Mouse (Mus musculus): ENCODE data around the gene Ctsd.
"Not testable (repeated sequence)": the region's sequence is repeated elsewhere in the genome, so short reads cannot be mapped to it uniquely, and the experiment has no call there.

The Ctsd gene

GRCm38 (mm10) chr7:142387419-142388148, at the start of gene Ctsd:
Gene Ctsd, minus strand, starts transcription at chr7:142388038.
- DNase-seq (ENCODE audit: low spot score): peak; percentile 97

- no peak for DNase-seq (ENCODE audit: low spot score)
Measured at GRCm38 (mm10) chr7:142437324-142437723, 49.5 kb upstream of the Ctsd start.

DNA sequence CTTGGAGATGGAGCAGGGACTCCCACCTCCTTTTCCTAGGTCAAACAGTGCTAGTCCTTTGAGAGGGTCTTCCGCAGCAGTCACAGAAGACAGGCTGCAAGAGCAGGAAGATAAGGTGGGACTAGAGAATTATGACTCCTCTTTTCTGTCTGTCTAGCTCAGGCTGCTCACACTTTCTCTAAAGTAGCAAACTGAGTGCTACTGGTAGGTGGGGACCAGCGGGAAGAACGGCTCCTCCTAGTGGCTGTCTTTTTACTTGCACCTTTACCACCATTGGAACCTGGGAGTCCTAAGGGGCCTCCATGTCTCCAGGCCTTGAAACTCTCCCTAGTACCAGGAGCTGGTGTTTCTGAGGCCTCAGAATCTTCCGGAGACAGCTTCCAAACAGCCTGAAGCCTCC, 47.7 kb upstream of the Ctsd start:
- DNase-seq (ENCODE audit: low spot score): peak; percentile 42

DNA sequence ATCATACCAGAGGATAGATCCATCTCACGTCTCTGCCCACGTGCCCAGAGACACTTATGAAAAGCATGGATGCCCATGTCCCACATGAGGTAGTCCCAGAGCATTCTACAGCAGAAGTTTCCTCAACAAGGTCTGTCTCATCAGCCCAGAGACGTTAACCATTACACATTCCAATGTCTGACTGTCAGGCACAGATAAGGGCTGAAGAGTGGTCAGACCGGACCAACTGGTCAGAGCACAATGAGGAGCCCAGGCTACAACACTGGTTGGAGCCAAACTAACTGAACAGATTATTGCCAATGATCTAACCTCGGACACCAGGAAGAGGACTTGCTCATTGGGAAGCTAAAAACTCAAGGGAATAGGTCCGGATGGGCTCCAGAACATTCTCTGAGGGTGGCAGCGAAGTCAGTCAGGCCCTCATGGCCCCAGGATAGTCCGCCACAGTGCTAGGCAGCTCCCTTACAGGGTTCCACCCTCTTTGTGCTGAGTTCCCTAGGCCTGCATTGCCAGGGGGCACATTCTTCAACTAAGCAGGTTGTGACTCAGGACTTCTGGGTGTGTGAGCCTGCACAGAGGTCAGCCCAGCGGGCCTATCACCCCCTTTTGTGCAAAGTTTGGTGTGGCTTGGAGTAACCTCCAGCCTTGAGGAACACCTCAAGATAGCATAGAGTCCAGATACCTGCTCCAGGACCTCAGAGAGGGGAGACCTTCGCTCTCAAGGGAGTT, 46.5 kb upstream of the Ctsd start, which contains the start of gene Syt8:
Gene Syt8, plus strand, starts transcription at position 714 of the 729 bp plus-strand sequence.
- no peak for DNase-seq (ENCODE audit: low spot score)

- no peak for DNase-seq (ENCODE audit: low spot score)
Measured at GRCm38 (mm10) chr7:142433623-142434022, 45.8 kb upstream of the Ctsd start.

- DNase-seq (ENCODE audit: low spot score): no peak
Measured at GRCm38 (mm10) chr7:142431106-142431505, 43.3 kb upstream of the Ctsd start.

- no peak for DNase-seq (ENCODE audit: low spot score)
Measured at GRCm38 (mm10) chr7:142430160-142430678, 42.4 kb upstream of the Ctsd start.

- no peak for DNase-seq (ENCODE audit: low spot score)
Measured at GRCm38 (mm10) chr7:142428213-142428612, 40.4 kb upstream of the Ctsd start.

- no peak for DNase-seq (ENCODE audit: low spot score)
Measured at GRCm38 (mm10) chr7:142425641-142426213, 37.9 kb upstream of the Ctsd start.

- DNase-seq (ENCODE audit: low spot score): no peak
Measured at GRCm38 (mm10) chr7:142421826-142422225, 34.0 kb upstream of the Ctsd start.

DNA sequence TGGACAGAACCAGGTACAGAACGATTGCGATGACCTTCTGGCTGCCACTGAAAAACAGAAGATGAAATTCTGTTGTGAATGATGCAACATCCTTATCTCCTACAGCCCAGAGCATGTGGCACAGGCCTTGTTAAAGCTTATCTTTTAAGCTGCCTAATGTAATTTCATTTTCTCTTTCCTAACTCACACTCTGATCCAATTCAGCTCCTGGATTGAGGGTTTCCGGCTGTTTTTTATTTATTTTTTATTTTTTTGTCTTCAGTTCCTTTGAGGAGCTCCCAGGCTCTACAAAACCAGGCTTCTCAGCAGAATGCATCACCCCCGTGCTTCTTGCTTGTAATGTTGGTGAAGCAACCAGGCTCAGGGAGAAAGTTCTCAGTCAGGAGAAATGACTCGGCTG, 32.0 kb upstream of the Ctsd start:
- DNase-seq (ENCODE audit: low spot score): no peak

- no peak for DNase-seq (ENCODE audit: low spot score)
Measured at GRCm38 (mm10) chr7:142418679-142419078, 30.8 kb upstream of the Ctsd start.

DNA sequence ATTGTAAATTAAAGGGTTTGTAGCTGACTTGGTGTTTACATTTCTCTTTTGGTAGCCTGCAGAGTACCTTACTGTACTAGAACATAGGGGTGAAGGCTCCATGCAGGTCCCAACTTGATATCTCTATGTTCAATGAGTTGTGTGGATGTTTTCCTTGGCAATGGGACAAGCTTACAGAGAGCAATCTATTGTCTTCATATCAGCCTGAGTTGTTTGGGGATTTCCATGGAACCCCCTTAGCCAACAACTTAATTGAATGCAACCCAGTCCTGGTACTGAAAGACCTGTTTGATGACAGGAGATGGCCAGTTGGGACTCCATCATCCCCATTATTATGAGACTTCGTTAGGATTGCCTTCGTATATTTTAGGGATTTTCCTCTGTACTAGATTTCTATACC, 30.2 kb upstream of the Ctsd start:
- no peak for DNase-seq (ENCODE audit: low spot score)

- DNase-seq (ENCODE audit: low spot score): no peak
Measured at GRCm38 (mm10) chr7:142416225-142416624, 28.4 kb upstream of the Ctsd start.

GRCm38 (mm10) chr7:142415314-142415713, 27.5 kb upstream of the Ctsd start:
- no peak for DNase-seq (ENCODE audit: low spot score)

- DNase-seq (ENCODE audit: low spot score): no peak
Measured at GRCm38 (mm10) chr7:142413285-142413684, 25.4 kb upstream of the Ctsd start.

- DNase-seq (ENCODE audit: low spot score): no peak
Measured at GRCm38 (mm10) chr7:142409603-142410002, 21.8 kb upstream of the Ctsd start.

GRCm38 (mm10) chr7:142408686-142409085, 20.8 kb upstream of the Ctsd start:
- DNase-seq (ENCODE audit: low spot score): no peak

GRCm38 (mm10) chr7:142407935-142408334, 20.1 kb upstream of the Ctsd start:
- DNase-seq (ENCODE audit: low spot score): no peak

GRCm38 (mm10) chr7:142405134-142405533, 17.3 kb upstream of the Ctsd start:
- DNase-seq (ENCODE audit: low spot score): not testable (repeated sequence)

- DNase-seq (ENCODE audit: low spot score): no peak
Measured at GRCm38 (mm10) chr7:142403591-142403990, 15.8 kb upstream of the Ctsd start.

DNA sequence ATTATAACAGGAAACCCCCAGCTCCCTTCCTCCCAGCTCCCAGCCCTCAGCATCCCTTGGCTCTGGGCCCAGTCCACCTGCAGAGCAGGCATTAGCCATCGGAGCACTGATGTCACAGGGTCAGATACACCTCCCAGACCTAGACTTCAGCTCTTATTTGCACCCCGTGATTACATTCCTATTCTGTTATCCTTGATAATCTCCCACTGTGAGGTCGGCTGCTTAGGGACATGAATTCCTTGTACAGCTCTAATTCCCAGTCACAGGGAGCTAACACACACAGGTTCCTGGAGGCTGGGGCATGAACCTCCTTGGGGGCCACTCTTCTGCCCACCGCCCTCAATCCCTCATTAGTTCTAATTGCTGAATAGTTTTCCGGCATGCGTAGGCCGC, 12.9 kb upstream of the Ctsd start:
- no peak for DNase-seq (ENCODE audit: low spot score)

All from left cerebral cortex, adult 11 months (tissue).